Mouse (Mus musculus) midbrain, embryonic 13.5 days (tissue): ENCODE results near the gene Krt82. TPM values are rescaled to one million over a fixed set of nuclear protein-coding genes. Genes with fewer than 3 reads are reported as not detected.

ENCODE experiments used
- ATAC-seq: fragments of 200-750 bp; cut with Nextera tagmentation; 2 replicates; pipeline ENCODE4 v1.8.0; 2017; ENCODE audit warnings: mild to moderate bottlenecking, moderate TSS enrichment, moderate library complexity
- H3K27ac ChIP-seq: fragments of 300-500 bp; sonication (generic); 2 replicates; pipeline ENCODE4 v1.5.1; 2015; ENCODE audit warnings: inconsistent platforms, mild to moderate bottlenecking, moderate library complexity
- H3K27me3 ChIP-seq: fragments of 300-500 bp; sonication (generic); 2 replicates; pipeline ENCODE4 v1.6.1; 2015; ENCODE audit warnings: mild to moderate bottlenecking, inconsistent platforms
- H3K36me3 ChIP-seq: fragments of 300-500 bp; sonication (generic); 2 replicates; pipeline ENCODE4 v1.6.1; 2015; ENCODE audit warnings: mild to moderate bottlenecking, inconsistent platforms
- H3K4me1 ChIP-seq: fragments of 300-500 bp; sonication (generic); replicated peaks from 2 replicates; pipeline ENCODE4 v1.6.1; 2015; ENCODE audit warnings: inconsistent platforms
- H3K4me2 ChIP-seq: fragments of 300-500 bp; sonication (generic); replicated peaks from 2 replicates; pipeline ENCODE4 v1.6.1; 2015; ENCODE audit warnings: moderate library complexity, mild to moderate bottlenecking, inconsistent platforms
- H3K4me3 ChIP-seq: fragments of 300-500 bp; sonication (generic); replicated peaks from 2 replicates; pipeline ENCODE4 v1.5.1; 2015; ENCODE audit warnings: mild to moderate bottlenecking, inconsistent platforms
- H3K9ac ChIP-seq: fragments of 300-500 bp; sonication (generic); replicated peaks from 2 replicates; pipeline ENCODE4 v1.6.1; 2015; ENCODE audit warnings: mild to moderate bottlenecking, inconsistent platforms
- H3K9me3 ChIP-seq: fragments of 300-500 bp; sonication (generic); 2 replicates; pipeline ENCODE4 v1.6.1; 2016; ENCODE audit warnings: mild to moderate bottlenecking, inconsistent platforms
- WGBS: fragments of 180-500 bp; shearing (Covaris S2); methylation state at CpG from one replicate; pipeline ENCODE4 v1.1.7; 2015; 5-methylcytosine and 5-hydroxymethylcytosine counted together
- polyA plus RNA-seq: library from polyadenylated mRNA; unstranded; fragments of >200 nt; fragmentation: Nextera tagmentation; extraction: Ambion mirVana; gene quantifications from 2 replicates; pipeline ENCODE4 v1.2.1, GENCODE M21; 2015

Gene Krt82
- not detected in 2 replicates for polyA plus RNA-seq

DNA sequence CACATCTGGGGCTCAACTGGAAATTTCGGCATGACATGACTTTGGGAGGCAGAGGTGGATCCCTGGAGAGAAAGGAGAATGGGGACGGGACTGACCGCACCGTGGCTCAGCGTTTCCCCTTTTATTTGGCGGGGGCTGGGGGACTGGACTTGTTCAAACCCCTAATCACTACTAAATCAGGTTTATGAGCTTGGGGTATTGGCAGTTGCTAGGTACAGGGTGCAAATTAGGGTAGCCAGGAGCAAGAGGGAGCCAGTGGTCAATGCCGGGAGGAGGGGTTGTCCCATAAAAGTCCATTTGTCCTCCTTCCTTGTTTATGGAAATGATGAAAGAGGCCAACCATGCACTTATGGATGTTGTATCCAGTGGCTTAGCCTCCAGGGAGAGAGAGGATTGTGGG is at the start of gene Krt82:
TSS of gene Krt82 (minus strand) at position 101 of the 400 bp plus-strand sequence.
- 80% methylated on average over 7 of the region's 7 CpGs for WGBS
- Histone ChIP-seq H3K4me1 (peaks cover 10% of the 10 kb centered on the region), H3K9me3 (no peaks in the 10 kb centered on the region), H3K4me2 (no peak within 1 kb of the TSS), H3K9ac (no peak within 1 kb of the TSS), H3K36me3 (no peaks in the 10 kb centered on the region), H3K27me3 (peaks cover 11% of the 10 kb centered on the region; the same call in 1 of the 2 replicates), H3K27ac (no peak within 1 kb of the TSS), H3K4me3 (no peak within 1 kb of the TSS)
- ATAC-seq = no peak

DNA sequence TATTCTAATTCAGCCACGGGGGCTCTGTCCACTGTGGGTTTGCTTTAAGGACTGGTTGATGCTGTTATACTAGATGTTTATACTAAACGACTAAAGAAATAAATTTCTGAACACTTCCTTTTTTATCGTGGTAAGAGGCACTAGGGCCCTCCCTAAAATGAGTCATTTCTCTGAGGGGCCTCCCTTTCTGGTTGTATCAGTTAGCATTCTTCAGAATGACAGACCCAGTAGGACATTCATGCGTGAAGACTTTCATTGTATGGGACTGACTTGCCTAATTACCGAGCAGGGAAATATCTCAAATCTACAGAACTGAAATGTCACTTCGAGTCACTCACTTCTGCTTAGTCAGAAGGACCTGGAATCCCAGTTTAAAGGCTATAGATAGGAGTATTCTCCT is 48.7 kb upstream of the Krt82 start:
- Histone ChIP-seq H3K4me2 (no peak overlapping the region), H3K27ac (no peak overlapping the region), H3K9me3 (no peaks in the 10 kb centered on the region), H3K36me3 (no peaks in the 10 kb centered on the region), H3K9ac (no peak overlapping the region), H3K27me3 (no peaks in the 10 kb centered on the region), H3K4me1 (no peaks in the 10 kb centered on the region), H3K4me3 (no peak overlapping the region)
- ATAC-seq = no peak
- whole genome bisulfite sequencing = 66% methylated on average over 6 of the region's 6 CpGs

DNA sequence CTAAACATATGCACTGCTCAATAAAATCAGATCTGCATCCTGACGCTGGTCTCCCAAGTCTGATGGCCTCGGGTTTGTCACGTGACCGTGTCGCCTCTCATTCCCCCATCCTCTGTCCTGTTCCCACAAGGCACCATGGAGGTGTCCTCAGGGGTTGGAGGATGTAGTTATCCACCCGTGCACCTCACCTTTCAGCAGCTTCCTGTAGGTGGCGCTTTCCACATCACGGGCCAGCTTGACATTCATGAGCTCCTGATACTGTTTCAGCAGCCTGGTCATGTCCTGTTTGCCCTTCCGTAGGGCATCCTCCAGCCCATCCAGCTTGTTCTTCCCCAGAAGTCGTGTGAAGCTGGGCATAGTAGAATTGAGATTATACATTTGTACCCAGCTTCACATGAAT is 37.7 kb upstream of the Krt82 start:
- no peak overlapping the region for H3K4me3 ChIP-seq
- ATAC-seq = no peak
- WGBS = 75% methylated on average over 10 of the region's 10 CpGs
- H3K27ac ChIP-seq = no peak overlapping the region
- H3K9ac ChIP-seq = no peak overlapping the region
- no peak overlapping the region for H3K4me2 ChIP-seq
- H3K36me3 ChIP-seq = no peaks in the 10 kb centered on the region
- no peaks in the 10 kb centered on the region for H3K9me3 ChIP-seq
- H3K27me3 ChIP-seq = no peaks in the 10 kb centered on the region
- H3K4me1 ChIP-seq = no peaks in the 10 kb centered on the region

DNA sequence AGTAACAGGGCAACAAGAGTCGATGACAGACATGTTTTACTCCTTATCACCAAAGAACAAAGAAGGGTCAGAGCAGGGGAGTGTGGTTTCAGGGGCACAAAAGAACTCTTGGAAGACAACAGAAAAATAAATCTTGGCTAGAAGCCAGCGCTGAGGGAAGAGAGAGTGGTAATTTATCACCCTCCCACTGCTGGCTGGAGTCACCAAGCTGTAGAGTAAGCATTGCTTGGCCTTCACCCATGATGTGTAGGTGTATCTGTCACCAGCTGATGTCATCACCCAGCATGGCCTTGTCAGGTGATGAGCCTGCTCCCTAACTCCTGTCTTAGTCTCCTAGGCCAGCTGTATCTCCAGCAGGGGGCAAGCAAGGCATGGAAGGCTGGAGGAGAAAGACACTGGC is 34.0 kb upstream of the Krt82 start:
- Histone ChIP-seq H3K4me1 (no peaks in the 10 kb centered on the region), H3K4me3 (no peak overlapping the region), H3K9ac (no peak overlapping the region), H3K27ac (no peak overlapping the region), H3K27me3 (no peaks in the 10 kb centered on the region), H3K36me3 (no peaks in the 10 kb centered on the region), H3K4me2 (no peak overlapping the region), H3K9me3 (no peaks in the 10 kb centered on the region)
- WGBS = 65% methylated on average over 2 of the region's 2 CpGs
- ATAC-seq = no peak

DNA sequence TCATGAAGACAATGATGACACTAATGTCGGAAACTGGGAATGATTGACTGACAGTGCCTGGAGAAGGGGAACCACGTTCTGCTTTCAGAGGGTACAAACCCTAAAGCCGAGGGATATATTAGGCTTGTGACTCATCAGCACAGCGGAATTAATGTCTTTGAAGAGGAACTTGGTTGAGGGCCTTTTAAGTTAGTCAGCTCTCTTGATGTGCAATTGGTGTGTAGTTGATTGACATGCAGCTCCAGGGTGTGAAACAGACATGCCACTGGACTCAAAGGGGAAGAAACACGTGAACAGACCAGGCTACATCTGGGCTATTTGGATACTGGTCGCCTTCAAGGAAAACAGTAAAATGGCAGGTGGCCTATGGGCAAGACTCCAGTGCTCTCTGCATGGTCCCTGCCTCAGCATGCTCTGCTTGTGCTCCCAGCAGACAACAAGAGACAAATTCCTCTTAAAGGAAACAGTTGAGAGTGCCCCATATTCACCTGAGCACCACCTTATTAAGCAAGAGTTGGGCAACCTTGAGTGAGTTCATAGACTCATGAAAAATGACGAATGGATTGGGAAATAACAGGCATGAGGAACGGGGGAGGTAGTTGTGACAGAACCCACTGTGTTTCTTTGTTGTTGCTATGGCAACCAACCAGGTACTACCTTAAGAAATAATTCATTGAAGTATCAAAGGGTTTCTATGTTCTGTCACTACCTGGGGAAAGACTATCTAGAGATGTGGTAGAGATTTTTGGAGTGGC is 32.9 kb upstream of the Krt82 start:
- Histone ChIP-seq H3K4me2 (no peak overlapping the region), H3K4me3 (no peak overlapping the region)
- 81% methylated on average over 8 of the region's 8 CpGs for WGBS

DNA sequence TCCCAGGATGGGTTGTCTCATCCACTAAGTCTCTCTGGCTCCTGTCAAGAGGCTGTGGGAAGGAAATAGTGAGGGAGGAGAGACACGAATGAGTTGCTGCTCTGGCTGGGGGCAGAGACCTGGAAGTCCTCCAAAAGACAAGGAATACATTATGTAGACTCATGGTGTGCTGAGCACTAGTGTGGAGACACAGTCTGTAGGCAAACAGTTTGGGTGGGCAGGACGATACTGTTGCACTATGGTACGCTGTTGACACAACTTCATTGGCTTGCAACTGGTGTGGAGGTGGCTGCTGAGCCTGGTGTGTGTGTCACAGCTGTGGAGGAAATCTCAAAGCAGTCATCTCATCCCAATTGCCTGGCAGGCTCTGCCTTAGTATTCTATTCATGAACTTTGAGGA is 31.2 kb upstream of the Krt82 start:
- H3K36me3 ChIP-seq = no peaks in the 10 kb centered on the region
- no peak overlapping the region for H3K4me2 ChIP-seq
- no peak overlapping the region for H3K9ac ChIP-seq
- no peaks in the 10 kb centered on the region for H3K27me3 ChIP-seq
- WGBS = 94% methylated on average over 3 of the region's 3 CpGs
- no peak for ATAC-seq
- no peaks in the 10 kb centered on the region for H3K4me1 ChIP-seq
- no peaks in the 10 kb centered on the region for H3K9me3 ChIP-seq
- no peak overlapping the region for H3K4me3 ChIP-seq
- no peak overlapping the region for H3K27ac ChIP-seq

More for the DNA sequence above, 32.9 kb upstream of the Krt82 start:
- no peaks in the 10 kb centered on the region for H3K9me3 ChIP-seq
- no peaks in the 10 kb centered on the region for H3K4me1 ChIP-seq
- ATAC-seq = no peak
- no peaks in the 10 kb centered on the region for H3K27me3 ChIP-seq
- no peak overlapping the region for H3K9ac ChIP-seq
- no peaks in the 10 kb centered on the region for H3K36me3 ChIP-seq
- no peak overlapping the region for H3K27ac ChIP-seq

DNA sequence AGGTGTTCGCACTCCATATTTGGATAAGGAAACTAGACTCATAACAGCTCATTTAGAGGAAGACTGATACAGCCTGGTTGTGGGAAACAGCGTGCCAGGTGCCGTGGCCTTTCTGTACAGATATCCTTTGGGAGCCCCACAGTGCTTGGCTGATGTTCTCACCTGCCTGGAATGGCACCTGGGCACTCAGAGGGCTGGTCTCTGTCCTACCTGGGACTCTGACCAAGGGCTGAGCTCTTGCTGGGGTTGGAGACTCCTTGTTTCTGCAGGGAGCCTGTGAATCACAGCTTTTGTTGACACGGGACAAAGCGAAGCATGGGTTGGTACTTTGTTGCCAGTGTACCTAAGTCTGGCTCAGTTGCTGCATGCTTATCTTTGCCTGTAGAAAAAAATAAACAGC is 25.0 kb upstream of the Krt82 start:
- no peak overlapping the region for H3K4me3 ChIP-seq
- no peak overlapping the region for H3K9ac ChIP-seq
- H3K27ac ChIP-seq = no peak overlapping the region
- ATAC-seq = no peak
- WGBS = 85% methylated on average over 5 of the region's 5 CpGs
- no peak overlapping the region for H3K4me2 ChIP-seq
- no peaks in the 10 kb centered on the region for H3K27me3 ChIP-seq
- no peaks in the 10 kb centered on the region for H3K36me3 ChIP-seq
- H3K9me3 ChIP-seq = no peaks in the 10 kb centered on the region
- H3K4me1 ChIP-seq = no peaks in the 10 kb centered on the region

DNA sequence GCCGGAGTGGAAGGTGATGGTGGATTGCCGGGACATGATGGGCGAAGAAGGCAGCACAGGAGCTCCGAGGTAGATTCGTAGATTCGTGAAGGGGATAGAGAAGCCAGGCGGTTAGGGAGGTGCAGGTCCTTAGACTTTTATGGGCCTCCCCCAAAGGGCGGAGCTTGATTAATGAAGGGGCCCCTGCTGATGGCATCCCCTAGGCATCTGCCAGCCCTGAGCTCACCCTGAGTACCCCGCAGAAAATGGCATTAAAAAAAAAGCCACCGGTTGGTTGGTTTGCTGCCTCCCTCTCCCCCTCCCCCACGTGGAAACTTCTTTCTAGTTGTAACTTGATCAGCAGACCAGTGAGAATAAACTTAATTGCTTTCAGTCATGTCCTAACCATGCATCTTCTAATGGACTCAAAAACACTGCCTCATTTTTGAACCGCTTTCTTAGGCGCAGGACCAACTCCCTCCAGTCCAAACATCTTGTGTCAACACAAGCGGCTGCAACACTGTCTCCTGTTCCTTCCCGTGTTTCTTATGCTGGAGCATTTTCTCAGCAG is 23.4 kb upstream of the Krt82 start, which contains the start of gene Krt75:
TSS of gene Krt75 (minus strand) at position 109 of the 550 bp plus-strand sequence.
- WGBS = 82% methylated on average over 15 of the region's 15 CpGs
- Histone ChIP-seq H3K9ac (no peak within 1 kb of the TSS), H3K4me3 (no peak within 1 kb of the TSS), H3K4me2 (no peak within 1 kb of the TSS), H3K4me1 (no peaks in the 10 kb centered on the region), H3K36me3 (no peaks in the 10 kb centered on the region), H3K27ac (no peak within 1 kb of the TSS), H3K27me3 (no peaks in the 10 kb centered on the region), H3K9me3 (no peaks in the 10 kb centered on the region)
- ATAC-seq = no peak

DNA sequence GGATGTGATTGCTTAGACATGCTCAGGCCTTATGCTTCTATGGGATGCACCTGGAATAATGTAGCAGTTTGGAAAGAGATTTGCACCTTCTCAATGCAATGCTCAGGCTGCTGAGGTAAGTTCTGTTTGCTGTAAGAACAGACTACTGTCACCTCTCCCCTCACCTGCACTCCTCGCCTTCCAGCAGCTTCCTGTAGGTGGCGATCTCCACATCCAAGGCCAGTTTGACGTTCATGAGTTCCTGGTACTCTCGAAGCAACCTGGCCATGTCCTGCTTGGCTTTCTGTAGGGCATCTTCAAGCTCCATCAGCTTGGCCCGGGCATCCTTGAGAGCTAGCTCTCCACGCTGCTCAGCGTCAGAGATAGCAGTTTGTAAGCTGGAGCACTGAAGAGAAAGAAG is 17.3 kb upstream of the Krt82 start:
- H3K4me2 ChIP-seq = no peak overlapping the region
- H3K4me1 ChIP-seq = no peaks in the 10 kb centered on the region
- no peak overlapping the region for H3K27ac ChIP-seq
- 46% methylated on average over 7 of the region's 7 CpGs for WGBS
- no peaks in the 10 kb centered on the region for H3K36me3 ChIP-seq
- no peak overlapping the region for H3K9ac ChIP-seq
- no peak for ATAC-seq
- no peak overlapping the region for H3K4me3 ChIP-seq
- no peaks in the 10 kb centered on the region for H3K27me3 ChIP-seq
- no peaks in the 10 kb centered on the region for H3K9me3 ChIP-seq

DNA sequence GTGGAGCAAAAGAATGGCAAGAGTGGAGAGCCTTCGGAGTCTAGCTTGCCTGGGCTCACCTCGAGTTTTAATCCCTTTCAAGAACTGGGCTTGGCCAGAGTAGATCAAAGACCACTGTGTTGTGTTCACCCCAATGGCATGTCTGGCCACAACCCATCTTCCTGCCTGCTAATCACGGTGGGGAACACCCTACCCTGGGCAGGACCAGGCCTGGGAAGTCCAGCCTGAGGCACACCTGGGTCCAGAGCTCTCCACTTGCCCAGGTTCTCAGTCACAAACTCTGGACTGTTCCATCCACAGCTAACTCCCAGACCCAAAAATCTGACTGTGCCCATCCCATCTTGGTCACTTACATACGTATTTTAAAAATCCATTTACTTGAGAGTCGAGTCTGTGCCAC is 12.4 kb upstream of the Krt82 start, which contains the start of gene Krt90:
TSS of gene Krt90 (minus strand) at position 101 of the 400 bp plus-strand sequence.
- Histone ChIP-seq H3K27me3 (no peaks in the 10 kb centered on the region), H3K9ac (no peak within 1 kb of the TSS), H3K27ac (no peak within 1 kb of the TSS), H3K4me2 (no peak within 1 kb of the TSS), H3K4me1 (peaks cover 8% of the 10 kb centered on the region), H3K4me3 (no peak within 1 kb of the TSS), H3K9me3 (no peaks in the 10 kb centered on the region), H3K36me3 (no peaks in the 10 kb centered on the region)
- no peak for ATAC-seq
- 58% methylated on average over 5 of the region's 5 CpGs for WGBS

DNA sequence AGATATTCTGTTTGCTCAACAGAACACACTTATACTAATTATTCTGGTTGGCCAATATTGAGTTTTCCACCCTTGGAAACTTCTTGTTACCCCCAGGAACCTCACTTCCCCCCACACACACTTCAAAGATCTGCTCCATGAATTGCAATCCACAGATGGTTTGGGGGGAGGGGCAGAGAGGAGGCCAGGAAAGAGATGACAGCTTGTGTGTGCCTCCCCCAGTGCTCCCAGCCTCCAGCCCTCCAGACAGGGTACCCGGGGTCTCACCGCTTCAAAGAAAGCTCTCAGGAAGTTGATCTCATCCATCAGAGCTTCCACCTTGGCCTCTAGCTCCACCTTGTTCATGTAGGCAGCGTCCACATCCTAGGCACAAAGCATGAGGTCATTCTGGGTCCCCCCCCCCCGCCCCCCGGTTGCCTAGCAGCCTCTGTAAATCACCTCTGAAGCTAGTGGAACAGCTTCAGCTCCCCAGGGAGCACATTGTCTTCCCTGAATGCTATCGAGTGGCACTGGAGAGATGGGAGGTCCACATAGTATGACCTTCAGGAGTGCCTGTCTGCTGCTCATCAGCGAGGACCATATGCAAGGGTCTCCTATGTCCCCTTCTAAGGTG is 7.7 kb upstream of the Krt82 start:
- Histone ChIP-seq H3K9me3 (no peaks in the 10 kb centered on the region), H3K4me2 (no peak overlapping the region), H3K36me3 (no peaks in the 10 kb centered on the region), H3K4me3 (no peak overlapping the region), H3K9ac (no peak overlapping the region), H3K27ac (no peak overlapping the region), H3K4me1 (peaks cover 13% of the 10 kb centered on the region), H3K27me3 (peaks cover 7% of the 10 kb centered on the region; the same call in 1 of the 2 replicates)
- WGBS = 7% methylated on average over 7 of the region's 7 CpGs
- ATAC-seq = no peak

DNA sequence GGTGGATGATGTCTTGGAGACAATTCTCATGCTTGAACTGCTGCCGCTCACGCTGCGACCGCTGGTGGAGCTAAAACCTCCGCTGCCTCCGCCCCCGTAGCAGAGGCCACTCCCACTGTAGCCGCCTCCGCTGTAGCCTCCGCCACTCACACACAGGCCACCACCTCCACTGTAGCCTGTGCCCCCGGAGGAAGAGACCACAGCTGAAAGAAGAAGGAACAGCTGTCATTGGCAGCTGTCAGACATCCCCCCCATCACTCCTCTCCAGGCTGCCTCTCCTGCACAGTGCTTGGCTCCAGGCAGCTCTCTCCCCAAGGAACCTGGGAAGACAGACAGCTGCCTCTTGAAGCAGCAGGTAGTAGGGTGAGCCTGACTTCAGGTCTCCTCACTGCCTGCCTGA is 2.7 kb upstream of the Krt82 start:
- peak; percentile 84 for ATAC-seq
- H3K9ac ChIP-seq = peak overlapping the region; percentile 40; the same call in 1 of the 2 replicates
- under 1% methylated on average over 11 of the region's 11 CpGs for WGBS

More for the DNA sequence above, 2.7 kb upstream of the Krt82 start:
- Histone ChIP-seq H3K4me2 (peak overlapping the region; percentile 42), H3K9me3 (no peaks in the 10 kb centered on the region), H3K27ac (no peak overlapping the region), H3K36me3 (no peaks in the 10 kb centered on the region), H3K27me3 (peaks cover 11% of the 10 kb centered on the region; the same call in 1 of the 2 replicates), H3K4me1 (peaks cover 16% of the 10 kb centered on the region), H3K4me3 (peak overlapping the region; percentile 6; the same call in 1 of the 2 replicates)
